Mouse (Mus musculus) CD4-positive naive resting alpha-beta T cell, adult 76 days (primary cell): ENCODE results near the gene Cacng8. TPM values are rescaled to one million over a fixed set of nuclear protein-coding genes. Genes with fewer than 3 reads are reported as not detected.

Experiments
- total RNA-seq: library from RNA; stranded (reverse); gene quantifications from one replicate; pipeline ENCODE4 v1.2.4, GENCODE M21; 2023

Gene Cacng8
- not detected for total RNA-seq

GRCm38 (mm10) chr7:3390413-3391080, at the start of gene Cacng8:
Gene Cacng8, plus strand, starts transcription at chr7:3390683.

DNA sequence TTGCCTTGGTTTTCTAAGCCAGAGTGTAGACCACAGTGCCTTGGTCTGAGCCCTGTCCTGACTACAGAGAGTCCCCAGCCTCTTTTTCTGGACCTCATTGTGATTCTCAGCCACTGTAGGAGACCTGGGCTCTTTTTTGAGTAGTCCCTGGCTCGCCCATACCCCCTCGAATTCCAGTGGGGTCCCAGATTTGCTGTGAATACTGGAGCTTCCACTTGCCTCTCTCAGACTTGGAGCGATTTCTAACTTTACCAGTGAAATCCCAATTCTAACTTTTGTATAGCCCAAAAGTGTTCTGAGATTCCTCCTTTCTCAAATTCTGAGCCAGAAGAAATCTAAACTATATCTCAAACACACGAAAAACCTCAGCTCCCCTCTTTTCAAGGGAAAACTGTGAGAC, 33.4 kb downstream of the Cacng8 start, which contains the start of gene Cacng6:
TSS of gene Cacng6 (plus strand) at position 301 of the 400 bp plus-strand sequence.

Other genes starting within 250 kb of the Cacng8 start
- not detected for gene AU018091, start 221.5 kb upstream of the Cacng8 start, total RNA-seq
- 0.21 TPM for gene Nlrp12, start 140.9 kb upstream of the Cacng8 start, total RNA-seq
- 14.2 TPM for gene Myadm, start 101.6 kb upstream of the Cacng8 start, total RNA-seq
- gene Prkcg, start 101.5 kb upstream of the Cacng8 start, total RNA-seq: 1.5 TPM
- gene Cacng7, start 57.7 kb upstream of the Cacng8 start, total RNA-seq: not detected
- not detected for gene Cacng6, start 33.5 kb downstream of the Cacng8 start, total RNA-seq
- gene Tarm1, start 111.9 kb downstream of the Cacng8 start, total RNA-seq: not detected
- not detected for gene Oscar, start 225.5 kb downstream of the Cacng8 start, total RNA-seq
- 289 TPM for gene Ndufa3, start 226.7 kb downstream of the Cacng8 start, total RNA-seq
- 16.7 TPM for gene Tfpt, start 239.2 kb downstream of the Cacng8 start, total RNA-seq
- gene Prpf31, start 239.3 kb downstream of the Cacng8 start, total RNA-seq: 47.6 TPM